Comparison of ENCODE assay signal across 8 mouse cellular contexts in genomic region chr7:16286026-16286961, GRCm38 (mm10). TPM values are rescaled to one million over a fixed set of nuclear protein-coding genes. Genes with fewer than 3 reads are reported as not detected.
A peak's percentile ranks its signal among the peaks of the same experiment; 100 is the strongest.
DNase-seq lines count a peak whose midpoint lies in the region; ATAC-seq lines count a peak whose summit lies in the region.

Gene Ccdc9 (minus strand): TSS chr7:16286795.

- H3K4me2 ChIP-seq in hindbrain, embryonic 13.5 days = peak within 1 kb of the TSS; percentile 53

- under 1% methylated on average over 67 of the region's 70 CpGs for WGBS in hindbrain, embryonic 13.5 days

- H3K36me3 ChIP-seq in hindbrain, embryonic 13.5 days = peaks cover 30% of the 10 kb centered on the region

- H3K9me3 ChIP-seq in hindbrain, embryonic 13.5 days = no peaks in the 10 kb centered on the region

- peak within 1 kb of the TSS; percentile 65 for H3K4me3 ChIP-seq in hindbrain, embryonic 13.5 days

- H3K27ac ChIP-seq in hindbrain, embryonic 13.5 days = peak within 1 kb of the TSS; percentile 96

- peak; percentile 94 for ATAC-seq in hindbrain, embryonic 13.5 days (ENCODE audit: low FRiP score)

- H3K4me1 ChIP-seq in hindbrain, embryonic 13.5 days (replicated peaks) = peaks cover 10% of the 10 kb centered on the region

- peak within 1 kb of the TSS; percentile 74 for H3K9ac ChIP-seq in hindbrain, embryonic 13.5 days

- DNase-seq in NIH3T3 (ENCODE audit: low read depth) = peak; percentile 100
- DNase-seq in cerebellum, postnatal 10 days = peak; percentile 100
- peak; percentile 99 for DNase-seq in frontal cortex, postnatal 14 days (ENCODE audit: low spot score in 2 of 2)
- DNase-seq in layer of hippocampus, postnatal 25 days (ENCODE audit: extremely low spot score in 1 of 2, low spot score in 1 of 2) = peak; percentile 96 to 98
- peak; percentile 100 for DNase-seq in lung, postnatal 25 days (ENCODE audit: low spot score)
- DNase-seq in retina, embryonic 14.5 days (ENCODE audit: low spot score) = peak; percentile 100
- peak; percentile 100 for DNase-seq in thymus, postnatal 4 days

- H3K27me3 ChIP-seq in hindbrain, embryonic 13.5 days = no peaks in the 10 kb centered on the region

RNA-seq across cellular contexts. Expression of gene Ccdc9, which starts in this region (rescaled TPM):
- 23.9 and 27.9 TPM in 2 replicates for polyA plus RNA-seq in hindbrain, embryonic 13.5 days (2015; fragmentation: Nextera tagmentation; extraction: Ambion mirVana)
- 10 to 100 TPM; 59.6 to 77.3 TPM for total RNA-seq in layer of hippocampus, postnatal 25 days (2021)

Comparison
In these comparisons a context has a peak if more than half of its experiments do, and no peak if none do; other contexts are left out.
1. Peak in every context shown above with its lines: DNase-seq, ATAC-seq, H3K4me3 ChIP-seq and H3K27ac ChIP-seq.